5 mouse cellular contexts compared by ENCODE assay signal in genomic region chr13:46336281-46336680, GRCm38 (mm10).
DNase-seq lines count a peak whose midpoint lies in the region.

No protein-coding gene starts in this region.

- DNase-seq in cerebellum, adult 9-11 months = peak; percentile 44
- peak; percentile 55 for DNase-seq in cerebellum, postnatal 10 days
- DNase-seq in cerebellum, postnatal 14 days = peak; percentile 39 to 55
- DNase-seq in heart, adult 11 months = peak; percentile 43
- peak; percentile 22 for DNase-seq in testis, postnatal 10 days (ENCODE audit: low spot score)

Comparison
In these comparisons a context has a peak if more than half of its experiments do, and no peak if none do; other contexts are left out.
1. Peak in every context shown above with its lines: DNase-seq.